Mouse (Mus musculus) liver, adult 2 months (tissue): ENCODE data around the gene Rpl36a.

Source experiments
- CTCF ChIP-seq: fragments of 200-500 bp; IDR thresholded peaks from 2 replicates; pipeline ENCODE4 v1.5.1; 2011; ENCODE audit warnings: low read depth, low read length, control low read depth
- POLR2A ChIP-seq: fragments of 200-500 bp; IDR thresholded peaks from 2 replicates; pipeline ENCODE4 v1.6.1; 2011; ENCODE audit warnings: low read length, control low read depth; ENCODE audit not compliant: insufficient read depth; ENCODE audit errors: extremely low read depth

GRCm38 (mm10) chrX:134541145-134541954 is 44.1 kb upstream of the Rpl36a start, which contains the start of gene Timm8a1:
- no peak for TF ChIP-seq CTCF
- TF ChIP-seq POLR2A = no peak
